Mouse (Mus musculus) lung, embryonic 14.5 days (tissue): ENCODE data around the gene Rabgap1l. TPM values are rescaled to one million over a fixed set of nuclear protein-coding genes. Genes with fewer than 3 reads are reported as not detected.

Experiments
- ATAC-seq: fragments of 200-750 bp; cut with Nextera tagmentation; 2 replicates; pipeline ENCODE4 v1.8.0; 2017; ENCODE audit warnings: mild to moderate bottlenecking, moderate TSS enrichment, moderate library complexity; ENCODE audit not compliant: insufficient read depth
- DNase-seq: peaks from one replicate; pipeline ENCODE4 v3.0.0-alpha.2; 2015
- H3K27ac ChIP-seq: fragments of 300-500 bp; sonication (generic); 2 replicates; pipeline ENCODE4 v1.5.1; 2014; ENCODE audit warnings: low read depth, mild to moderate bottlenecking, moderate library complexity
- H3K27me3 ChIP-seq: fragments of 300-500 bp; sonication (generic); 2 replicates; pipeline ENCODE4 v1.6.1; 2014; ENCODE audit warnings: low read length, control low read depth; ENCODE audit not compliant: insufficient read depth
- H3K36me3 ChIP-seq: fragments of 300-500 bp; sonication (generic); 2 replicates; pipeline ENCODE4 v1.6.1; 2014; ENCODE audit warnings: control low read depth; ENCODE audit not compliant: insufficient read depth
- H3K4me1 ChIP-seq: fragments of 300-500 bp; sonication (generic); 2 replicates; pipeline ENCODE4 v1.6.1; 2014; ENCODE audit warnings: antibody characterized with exemption, control low read depth; ENCODE audit not compliant: insufficient read depth
- H3K4me2 ChIP-seq: fragments of 300-500 bp; sonication (generic); 2 replicates; pipeline ENCODE4 v1.6.1; 2014; ENCODE audit warnings: mild to moderate bottlenecking
- H3K4me3 ChIP-seq: fragments of 300-500 bp; sonication (generic); 2 replicates; pipeline ENCODE4 v1.5.1; 2014; ENCODE audit warnings: low read depth, low read length
- H3K9ac ChIP-seq: fragments of 300-500 bp; sonication (generic); 2 replicates; pipeline ENCODE4 v1.6.1; 2014
- H3K9me3 ChIP-seq: fragments of 300-500 bp; sonication (generic); 2 replicates; pipeline ENCODE4 v1.6.1; 2016; ENCODE audit warnings: low read depth, low read length, control low read depth
- CTCF ChIP-seq: IDR thresholded peaks from 2 replicates; pipeline ENCODE4 v1.5.1; 2016; ENCODE audit warnings: antibody characterized with exemption, low read depth
- WGBS: fragments of 180-500 bp; shearing (Covaris S2); extraction: QIAGEN DNeasy Blood & Tissue Kit; methylation state at CpG from one replicate; pipeline ENCODE4 v1.1.7; 2014; 5-methylcytosine and 5-hydroxymethylcytosine counted together
- polyA plus RNA-seq: library from polyadenylated mRNA; unstranded; fragments of >200 nt; fragmentation: Nextera tagmentation; extraction: Ambion mirVana; gene quantifications from 2 replicates; pipeline ENCODE4 v1.2.1, GENCODE M21; 2014

Gene Rabgap1l
- polyA plus RNA-seq, 1 experiment from 2014 or later, result 19.3 TPM

GRCm38 (mm10) chr1:160244689-160245088 lies 548.3 kb downstream of the Rabgap1l start:
- WGBS, result 84% methylated on average over 5 of the region's 5 CpGs
- Histone ChIP-seq H3K4me2 (no peak overlapping the region), H3K9ac (no peak overlapping the region), H3K4me3 (no peak overlapping the region), H3K4me1 (no peaks in the 10 kb centered on the region), H3K27ac (no peak overlapping the region), H3K27me3 (no peaks in the 10 kb centered on the region), H3K36me3 (no peaks in the 10 kb centered on the region), H3K9me3 (no peaks in the 10 kb centered on the region)
- DNase-seq (no peak), ATAC-seq (no peak)
- no peak for TF ChIP-seq CTCF

GRCm38 (mm10) chr1:160240091-160240490 lies 552.9 kb downstream of the Rabgap1l start:
- Histone ChIP-seq H3K27ac (no peak overlapping the region), H3K27me3 (no peaks in the 10 kb centered on the region), H3K36me3 (no peaks in the 10 kb centered on the region), H3K4me2 (no peak overlapping the region), H3K9me3 (no peaks in the 10 kb centered on the region), H3K9ac (no peak overlapping the region), H3K4me3 (no peak overlapping the region), H3K4me1 (no peaks in the 10 kb centered on the region)
- 82% methylated on average over 2 of the region's 2 CpGs for WGBS
- ATAC-seq, result no peak
- no peak for TF ChIP-seq CTCF
- no peak for DNase-seq

GRCm38 (mm10) chr1:160238852-160239443 lies 554.1 kb downstream of the Rabgap1l start:
- no peak for TF ChIP-seq CTCF
- H3K4me2 ChIP-seq, result no peak overlapping the region
- no peak for DNase-seq
- no peak overlapping the region for H3K4me3 ChIP-seq
- H3K4me1 ChIP-seq, result no peaks in the 10 kb centered on the region
- WGBS, result 86% methylated on average over 1 of the region's 1 CpGs
- no peaks in the 10 kb centered on the region for H3K27me3 ChIP-seq
- no peak overlapping the region for H3K27ac ChIP-seq
- ATAC-seq, result no peak
- H3K36me3 ChIP-seq, result no peaks in the 10 kb centered on the region
- no peaks in the 10 kb centered on the region for H3K9me3 ChIP-seq
- no peak overlapping the region for H3K9ac ChIP-seq

- H3K4me3 ChIP-seq, result no peak overlapping the region
- DNase-seq (no peak), ATAC-seq (no peak)
- H3K4me1 ChIP-seq, result no peaks in the 10 kb centered on the region
- WGBS, result 82% methylated on average over 2 of the region's 2 CpGs
- no peak overlapping the region for H3K9ac ChIP-seq
- H3K36me3 ChIP-seq, result no peaks in the 10 kb centered on the region
- H3K27me3 ChIP-seq, result no peaks in the 10 kb centered on the region
- H3K4me2 ChIP-seq, result no peak overlapping the region
- no peak for TF ChIP-seq CTCF
- no peaks in the 10 kb centered on the region for H3K9me3 ChIP-seq
- no peak overlapping the region for H3K27ac ChIP-seq
Measured at GRCm38 (mm10) chr1:160237981-160238380, 555.0 kb downstream of the Rabgap1l start.

DNA sequence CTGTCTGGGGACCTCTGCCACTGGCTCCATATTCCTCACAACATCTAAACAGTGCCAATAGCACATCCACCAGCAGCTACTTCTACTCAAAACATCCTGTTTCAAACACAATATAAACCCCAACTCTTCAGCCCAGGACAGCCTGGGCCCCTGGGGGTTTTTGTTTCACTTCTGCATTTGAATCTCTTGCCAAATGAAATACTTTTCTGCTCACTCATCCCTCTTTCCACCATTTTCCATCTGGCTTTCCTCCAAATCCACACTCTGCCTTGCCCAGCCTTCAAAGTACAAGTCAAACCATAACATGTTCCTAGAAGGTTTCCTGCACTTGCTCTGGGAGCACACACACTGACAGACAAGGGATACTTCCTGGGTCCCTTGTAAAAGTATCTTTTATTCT lies 559.1 kb downstream of the Rabgap1l start:
- Histone ChIP-seq H3K4me2 (no peak overlapping the region), H3K4me1 (no peaks in the 10 kb centered on the region), H3K9me3 (no peaks in the 10 kb centered on the region), H3K4me3 (no peak overlapping the region), H3K27ac (peak overlapping the region; percentile 34; the same call in 1 of the 2 replicates), H3K36me3 (no peaks in the 10 kb centered on the region), H3K27me3 (no peaks in the 10 kb centered on the region), H3K9ac (no peak overlapping the region)
- DNase-seq, result peak; percentile 81
- peak; percentile 91 for ATAC-seq
- no peak for TF ChIP-seq CTCF

GRCm38 (mm10) chr1:160232113-160232512 lies 560.9 kb downstream of the Rabgap1l start:
- WGBS, result 94% methylated on average over 3 of the region's 3 CpGs
- Histone ChIP-seq H3K27ac (no peak overlapping the region), H3K27me3 (no peaks in the 10 kb centered on the region), H3K4me2 (no peak overlapping the region), H3K9ac (no peak overlapping the region), H3K9me3 (no peaks in the 10 kb centered on the region), H3K4me1 (no peaks in the 10 kb centered on the region), H3K36me3 (no peaks in the 10 kb centered on the region), H3K4me3 (no peak overlapping the region)
- ATAC-seq (no peak), DNase-seq (no peak)
- TF ChIP-seq CTCF, result no peak

GRCm38 (mm10) chr1:160231013-160231412 lies 562.0 kb downstream of the Rabgap1l start:
- DNase-seq (peak; percentile 91), ATAC-seq (no peak)
- WGBS, result 26% methylated on average over 4 of the region's 4 CpGs

GRCm38 (mm10) chr1:160227850-160228249 lies 565.2 kb downstream of the Rabgap1l start:
- no peak overlapping the region for H3K4me2 ChIP-seq
- no peak overlapping the region for H3K27ac ChIP-seq
- no peaks in the 10 kb centered on the region for H3K9me3 ChIP-seq
- no peaks in the 10 kb centered on the region for H3K4me1 ChIP-seq
- no peaks in the 10 kb centered on the region for H3K36me3 ChIP-seq
- no peak overlapping the region for H3K9ac ChIP-seq
- TF ChIP-seq CTCF, result no peak
- ATAC-seq (no peak), DNase-seq (no peak)
- H3K27me3 ChIP-seq, result no peaks in the 10 kb centered on the region
- no peak overlapping the region for H3K4me3 ChIP-seq

More at GRCm38 (mm10) chr1:160231013-160231412, 562.0 kb downstream of the Rabgap1l start:
- H3K9me3 ChIP-seq, result no peaks in the 10 kb centered on the region
- no peaks in the 10 kb centered on the region for H3K4me1 ChIP-seq
- no peaks in the 10 kb centered on the region for H3K36me3 ChIP-seq
- H3K9ac ChIP-seq, result no peak overlapping the region
- H3K4me3 ChIP-seq, result no peak overlapping the region
- H3K4me2 ChIP-seq, result no peak overlapping the region
- no peak overlapping the region for H3K27ac ChIP-seq
- H3K27me3 ChIP-seq, result no peaks in the 10 kb centered on the region
- peak; percentile 64 for TF ChIP-seq CTCF
